Mouse (Mus musculus): ENCODE results near the gene Olfr1135. TPM values are rescaled to one million over a fixed set of nuclear protein-coding genes. Genes with fewer than 3 reads are reported as not detected.

Gene Olfr1135
- not detected in 2 replicates for polyA plus RNA-seq (2016; fragmentation: Nextera tagmentation; extraction: Ambion mirVana)

DNA sequence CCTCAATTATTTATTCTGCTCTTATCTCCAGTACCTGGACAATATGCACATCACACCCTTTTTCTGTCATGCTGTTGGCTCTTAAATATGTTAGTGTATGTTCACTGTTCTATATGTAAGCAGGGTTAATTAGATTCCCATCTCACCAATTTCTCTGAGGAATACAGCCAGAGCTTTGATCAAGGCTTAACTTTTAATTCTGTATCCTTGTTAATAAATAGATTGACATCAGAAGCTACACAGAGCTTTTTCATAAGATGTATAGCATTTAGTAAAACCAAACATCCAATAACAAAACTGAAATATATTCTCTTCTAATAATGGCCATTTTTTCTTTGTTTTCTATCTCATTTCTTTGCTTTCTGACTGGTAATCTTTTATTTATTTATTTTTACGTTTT, at the start of gene Olfr1135:
Gene Olfr1135, minus strand, starts transcription at position 101 of the 400 bp plus-strand sequence.
- ATAC-seq (ENCODE audit: low FRiP score), result no peak
- 24% methylated on average over 1 of the region's 1 CpGs for WGBS

DNA sequence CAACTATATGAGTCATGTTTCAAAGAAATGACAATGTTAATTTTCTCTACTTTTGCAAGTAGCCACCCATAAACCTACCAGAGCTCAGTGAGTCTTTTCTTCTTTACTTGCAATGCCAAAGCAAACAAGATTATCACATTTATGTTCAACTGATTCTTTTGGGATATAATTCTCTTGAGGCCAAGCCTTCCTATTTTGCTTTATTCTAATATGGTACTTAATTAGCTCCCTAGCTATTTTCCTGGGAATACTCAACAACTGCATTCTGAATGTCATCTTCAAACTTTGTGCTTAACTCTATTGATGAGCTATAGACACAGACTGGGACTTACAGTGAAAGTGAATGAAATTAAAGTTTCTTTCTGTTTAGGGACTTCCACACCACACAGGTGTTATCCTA, 39.6 kb upstream of the Olfr1135 start, which contains the start of gene Olfr1137:
Gene Olfr1137, minus strand, starts transcription at position 101 of the 400 bp plus-strand sequence.
- no peak for ATAC-seq (ENCODE audit: low FRiP score)
- H3K4me3 ChIP-seq, result no peak within 1 kb of the TSS

More for the DNA sequence above, at the start of gene Olfr1135:
- Histone ChIP-seq H3K36me3 (no peaks in the 10 kb centered on the region), H3K9me3 (replicated peaks) (no peaks in the 10 kb centered on the region), H3K4me3 (no peak within 1 kb of the TSS), H3K27ac (no peak within 1 kb of the TSS), H3K4me2 (replicated peaks) (no peak within 1 kb of the TSS), H3K27me3 (no peaks in the 10 kb centered on the region), H3K9ac (no peak within 1 kb of the TSS), H3K4me1 (no peaks in the 10 kb centered on the region)

DNA sequence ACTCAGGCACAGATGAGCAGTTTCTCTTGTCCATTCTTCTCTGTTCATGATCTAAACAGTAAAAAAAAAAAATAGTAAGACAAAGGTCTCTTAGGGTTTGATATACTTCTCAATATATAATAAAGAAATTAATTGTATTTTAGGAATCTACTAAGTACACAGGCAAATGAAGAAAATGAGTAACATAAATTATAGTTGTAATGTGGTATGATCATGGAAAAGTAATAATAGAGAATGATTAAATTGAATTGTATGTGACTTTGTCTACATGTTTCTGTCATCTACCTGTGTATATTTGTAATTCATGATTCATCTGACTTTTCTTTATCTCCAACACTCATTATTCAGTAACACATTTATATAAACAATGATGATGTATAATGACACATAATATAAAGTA, 20.4 kb upstream of the Olfr1135 start, which contains the start of gene Olfr1136:
Gene Olfr1136, minus strand, starts transcription at position 101 of the 400 bp plus-strand sequence.
- H3K4me1 ChIP-seq, result no peaks in the 10 kb centered on the region
- H3K36me3 ChIP-seq, result no peaks in the 10 kb centered on the region
- H3K9me3 ChIP-seq (replicated peaks), result no peaks in the 10 kb centered on the region
- no peak for ATAC-seq (ENCODE audit: low FRiP score)
- no peaks in the 10 kb centered on the region for H3K27me3 ChIP-seq
- no peak within 1 kb of the TSS for H3K4me2 ChIP-seq (replicated peaks)
- H3K27ac ChIP-seq, result no peak within 1 kb of the TSS
- no peak within 1 kb of the TSS for H3K9ac ChIP-seq
- no peak within 1 kb of the TSS for H3K4me3 ChIP-seq

More for the DNA sequence above, 39.6 kb upstream of the Olfr1135 start, which contains the start of gene Olfr1137:
- no peaks in the 10 kb centered on the region for H3K9me3 ChIP-seq (replicated peaks)
- no peaks in the 10 kb centered on the region for H3K27me3 ChIP-seq
- H3K27ac ChIP-seq, result no peak within 1 kb of the TSS
- H3K36me3 ChIP-seq, result no peaks in the 10 kb centered on the region
- H3K9ac ChIP-seq, result no peak within 1 kb of the TSS
- no peaks in the 10 kb centered on the region for H3K4me1 ChIP-seq
- H3K4me2 ChIP-seq (replicated peaks), result no peak within 1 kb of the TSS

DNA sequence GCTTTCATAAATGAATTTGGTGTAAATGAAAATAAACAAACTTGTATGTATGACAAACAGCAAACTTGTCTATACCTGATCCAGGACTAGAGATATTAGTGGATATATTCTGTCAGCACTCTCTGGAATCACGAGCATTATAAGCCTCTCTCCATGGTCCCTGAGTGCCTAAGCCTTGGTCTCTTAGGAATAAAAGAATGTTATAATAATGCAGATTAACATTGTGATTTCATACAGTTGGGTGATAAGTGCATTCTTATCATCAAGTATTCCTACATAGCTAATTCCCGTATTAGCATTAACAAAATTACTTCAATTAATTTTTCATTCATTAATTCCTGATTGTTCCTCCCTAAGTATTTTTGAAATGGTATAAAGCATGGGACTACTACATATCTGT, 15.1 kb downstream of the Olfr1135 start, which contains the start of gene Olfr1134:
Gene Olfr1134, minus strand, starts transcription at position 101 of the 400 bp plus-strand sequence.
- WGBS, result 82% methylated on average over 2 of the region's 2 CpGs

DNA sequence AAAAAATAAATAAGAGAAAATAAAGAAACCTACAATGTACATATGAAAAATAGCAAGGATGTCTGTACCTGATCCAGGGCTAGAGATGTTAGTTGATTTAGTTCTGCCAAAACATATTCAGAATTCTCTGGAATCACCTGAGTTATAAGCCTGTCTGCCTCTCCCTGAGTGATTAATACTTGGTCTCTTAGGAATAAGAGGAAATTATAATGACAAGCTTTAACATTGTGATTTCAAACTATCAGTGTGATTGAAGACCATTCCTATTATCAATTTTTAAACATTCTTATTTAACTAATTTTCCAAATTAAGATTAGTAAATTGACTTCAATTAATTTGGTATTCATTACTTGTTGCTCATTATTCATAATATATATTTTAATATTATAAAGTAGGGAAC, 26.2 kb downstream of the Olfr1135 start, which contains the start of gene Olfr1133:
Gene Olfr1133, minus strand, starts transcription at position 101 of the 400 bp plus-strand sequence.
- no peaks in the 10 kb centered on the region for H3K4me1 ChIP-seq
- ATAC-seq (ENCODE audit: low FRiP score), result no peak
- no peak within 1 kb of the TSS for H3K27ac ChIP-seq
- H3K36me3 ChIP-seq, result no peaks in the 10 kb centered on the region
- H3K4me3 ChIP-seq, result no peak within 1 kb of the TSS
- H3K9me3 ChIP-seq (replicated peaks), result no peaks in the 10 kb centered on the region
- no peak within 1 kb of the TSS for H3K4me2 ChIP-seq (replicated peaks)
- no peak within 1 kb of the TSS for H3K9ac ChIP-seq
- no peaks in the 10 kb centered on the region for H3K27me3 ChIP-seq

More for the DNA sequence above, 15.1 kb downstream of the Olfr1135 start, which contains the start of gene Olfr1134:
- H3K9me3 ChIP-seq (replicated peaks), result no peaks in the 10 kb centered on the region
- H3K27me3 ChIP-seq, result no peaks in the 10 kb centered on the region
- no peak within 1 kb of the TSS for H3K27ac ChIP-seq
- no peak within 1 kb of the TSS for H3K4me3 ChIP-seq
- H3K9ac ChIP-seq, result no peak within 1 kb of the TSS
- no peak within 1 kb of the TSS for H3K4me2 ChIP-seq (replicated peaks)
- H3K36me3 ChIP-seq, result no peaks in the 10 kb centered on the region
- no peak for ATAC-seq (ENCODE audit: low FRiP score)
- no peaks in the 10 kb centered on the region for H3K4me1 ChIP-seq

DNA sequence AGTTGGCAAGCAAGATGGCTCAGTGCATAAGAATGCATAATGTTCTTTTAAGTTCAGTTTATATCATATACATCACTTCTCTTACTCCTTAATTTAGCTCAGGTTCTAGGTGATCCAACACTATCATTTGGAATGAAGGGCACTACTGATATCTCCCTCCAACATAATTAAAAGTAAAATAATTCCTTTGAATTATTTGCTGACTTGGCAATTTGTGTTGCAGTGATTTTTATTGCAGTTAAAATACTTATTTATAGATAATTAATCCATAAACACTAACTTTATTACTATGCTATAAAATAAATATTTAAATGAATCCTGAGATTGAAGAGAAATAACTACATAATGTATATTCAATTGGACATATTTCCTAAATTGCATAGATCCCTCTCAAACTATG, 31.0 kb downstream of the Olfr1135 start:
- H3K9me3 ChIP-seq (replicated peaks), result no peaks in the 10 kb centered on the region
- H3K27ac ChIP-seq, result no peak overlapping the region
- H3K4me3 ChIP-seq, result no peak overlapping the region
- no peaks in the 10 kb centered on the region for H3K4me1 ChIP-seq
- H3K9ac ChIP-seq, result no peak overlapping the region
- no peak for ATAC-seq (ENCODE audit: low FRiP score)
- H3K36me3 ChIP-seq, result no peaks in the 10 kb centered on the region
- no peaks in the 10 kb centered on the region for H3K27me3 ChIP-seq
- no peak overlapping the region for H3K4me2 ChIP-seq (replicated peaks)

DNA sequence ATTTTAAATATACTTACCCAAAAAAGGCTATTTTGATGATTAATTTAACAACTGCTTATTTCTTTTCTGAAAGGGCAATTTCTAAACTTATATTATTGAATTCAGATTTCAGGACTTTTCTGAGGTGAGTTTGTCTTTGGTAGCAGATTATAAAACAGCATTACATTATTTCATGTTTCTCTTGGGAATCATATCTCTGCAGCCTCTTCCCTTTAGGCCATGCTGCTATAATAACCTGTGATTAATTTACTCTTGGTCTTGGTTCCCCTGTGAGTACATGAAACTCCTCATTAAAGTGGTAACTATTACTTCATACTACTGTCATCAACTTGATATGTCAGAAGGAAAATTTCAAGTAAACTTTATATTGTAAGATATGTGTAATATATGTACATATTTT, 36.0 kb downstream of the Olfr1135 start, which contains the start of gene Olfr1132:
Gene Olfr1132, minus strand, starts transcription at position 101 of the 400 bp plus-strand sequence.
- H3K4me1 ChIP-seq, result no peaks in the 10 kb centered on the region
- no peak within 1 kb of the TSS for H3K27ac ChIP-seq
- no peak within 1 kb of the TSS for H3K4me3 ChIP-seq
- H3K27me3 ChIP-seq, result no peaks in the 10 kb centered on the region
- ATAC-seq (ENCODE audit: low FRiP score), result no peak
- no peak within 1 kb of the TSS for H3K4me2 ChIP-seq (replicated peaks)
- no peaks in the 10 kb centered on the region for H3K9me3 ChIP-seq (replicated peaks)
- no peak within 1 kb of the TSS for H3K9ac ChIP-seq
- H3K36me3 ChIP-seq, result no peaks in the 10 kb centered on the region

DNA sequence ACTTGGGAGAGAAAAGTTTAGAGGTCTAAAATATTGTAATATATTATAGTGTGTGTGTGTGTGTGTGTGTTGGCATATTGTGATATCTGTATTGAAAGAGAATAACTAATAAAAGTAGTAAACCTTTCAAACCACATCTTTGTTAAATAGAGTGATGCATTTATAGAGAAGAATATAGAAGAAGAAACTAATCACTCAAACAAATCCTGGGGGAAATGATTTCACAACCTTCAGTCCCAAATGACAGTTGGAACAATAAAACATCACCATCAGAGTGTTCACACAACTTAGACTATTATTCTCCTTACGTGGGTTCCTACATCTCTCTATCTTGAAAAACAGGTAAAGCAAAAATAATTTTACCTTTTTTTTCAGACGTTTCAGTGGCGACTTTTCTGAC, 46.7 kb downstream of the Olfr1135 start, which contains the start of gene Olfr1131:
Gene Olfr1131, plus strand, starts transcription at position 301 of the 400 bp plus-strand sequence.
- no peaks in the 10 kb centered on the region for H3K4me1 ChIP-seq
- no peaks in the 10 kb centered on the region for H3K36me3 ChIP-seq
- no peak within 1 kb of the TSS for H3K9ac ChIP-seq
- no peak for ATAC-seq (ENCODE audit: low FRiP score)
- no peak within 1 kb of the TSS for H3K4me2 ChIP-seq (replicated peaks)
- 69% methylated on average over 3 of the region's 3 CpGs for WGBS
- H3K27ac ChIP-seq, result no peak within 1 kb of the TSS
- no peak within 1 kb of the TSS for H3K4me3 ChIP-seq
- no peaks in the 10 kb centered on the region for H3K27me3 ChIP-seq
- no peaks in the 10 kb centered on the region for H3K9me3 ChIP-seq (replicated peaks)

Other genes with a start within 250 kb of the Olfr1135 start
- gene Olfr1124, start 243.4 kb downstream of the Olfr1135 start, polyA plus RNA-seq (2016; fragmentation: Nextera tagmentation; extraction: Ambion mirVana), result 0.12 TPM in 1 of 2 replicates, not detected in the other
- gene Olfr1126, start 219.7 kb downstream of the Olfr1135 start, polyA plus RNA-seq (2016; fragmentation: Nextera tagmentation; extraction: Ambion mirVana), result not detected in 2 replicates
- not detected in 2 replicates for gene Pramel7, start 176.6 kb downstream of the Olfr1135 start, polyA plus RNA-seq (2016; fragmentation: Nextera tagmentation; extraction: Ambion mirVana)
- gene Pramel6, start 167.1 kb downstream of the Olfr1135 start, polyA plus RNA-seq (2016; fragmentation: Nextera tagmentation; extraction: Ambion mirVana), result not detected in 2 replicates
- gene Olfr153, start 141.9 kb downstream of the Olfr1135 start, polyA plus RNA-seq (2016; fragmentation: Nextera tagmentation; extraction: Ambion mirVana), result not detected in 2 replicates
- gene Olfr1128, start 128.1 kb downstream of the Olfr1135 start, polyA plus RNA-seq (2016; fragmentation: Nextera tagmentation; extraction: Ambion mirVana), result not detected in 2 replicates
- gene Olfr1129, start 99.8 kb downstream of the Olfr1135 start, polyA plus RNA-seq (2016; fragmentation: Nextera tagmentation; extraction: Ambion mirVana), result not detected in 2 replicates
- not detected in 2 replicates for gene Olfr1130, start 67.5 kb downstream of the Olfr1135 start, polyA plus RNA-seq (2016; fragmentation: Nextera tagmentation; extraction: Ambion mirVana)
- gene Olfr1131, start 46.6 kb downstream of the Olfr1135 start, polyA plus RNA-seq (2016; fragmentation: Nextera tagmentation; extraction: Ambion mirVana), result not detected in 2 replicates
- gene Olfr1132, start 36.1 kb downstream of the Olfr1135 start, polyA plus RNA-seq (2016; fragmentation: Nextera tagmentation; extraction: Ambion mirVana), result not detected in 2 replicates
- gene Olfr1133, start 26.3 kb downstream of the Olfr1135 start, polyA plus RNA-seq (2016; fragmentation: Nextera tagmentation; extraction: Ambion mirVana), result not detected in 2 replicates
- not detected in 2 replicates for gene Olfr1134, start 15.2 kb downstream of the Olfr1135 start, polyA plus RNA-seq (2016; fragmentation: Nextera tagmentation; extraction: Ambion mirVana)
- not detected in 2 replicates for gene Olfr1136, start 20.3 kb upstream of the Olfr1135 start, polyA plus RNA-seq (2016; fragmentation: Nextera tagmentation; extraction: Ambion mirVana)
- not detected in 2 replicates for gene Olfr1137, start 39.5 kb upstream of the Olfr1135 start, polyA plus RNA-seq (2016; fragmentation: Nextera tagmentation; extraction: Ambion mirVana)
- gene Olfr1138, start 66.3 kb upstream of the Olfr1135 start, polyA plus RNA-seq (2016; fragmentation: Nextera tagmentation; extraction: Ambion mirVana), result not detected in 2 replicates
- not detected in 2 replicates for gene Olfr1140, start 70.1 kb upstream of the Olfr1135 start, polyA plus RNA-seq (2016; fragmentation: Nextera tagmentation; extraction: Ambion mirVana)
- not detected in 2 replicates for gene Olfr1141, start 80.3 kb upstream of the Olfr1135 start, polyA plus RNA-seq (2016; fragmentation: Nextera tagmentation; extraction: Ambion mirVana)
- not detected in 2 replicates for gene Olfr152, start 105.8 kb upstream of the Olfr1135 start, polyA plus RNA-seq (2016; fragmentation: Nextera tagmentation; extraction: Ambion mirVana)
- not detected in 2 replicates for gene Olfr1143, start 126.9 kb upstream of the Olfr1135 start, polyA plus RNA-seq (2016; fragmentation: Nextera tagmentation; extraction: Ambion mirVana)
- not detected in 2 replicates for gene Olfr1145, start 136.2 kb upstream of the Olfr1135 start, polyA plus RNA-seq (2016; fragmentation: Nextera tagmentation; extraction: Ambion mirVana)
- gene Olfr1148, start 156.9 kb upstream of the Olfr1135 start, polyA plus RNA-seq (2016; fragmentation: Nextera tagmentation; extraction: Ambion mirVana), result not detected in 2 replicates
- gene Olfr1150-ps1, start 170.3 kb upstream of the Olfr1135 start, polyA plus RNA-seq (2016; fragmentation: Nextera tagmentation; extraction: Ambion mirVana), result not detected in 2 replicates
- not detected in 2 replicates for gene Olfr1151, start 182.2 kb upstream of the Olfr1135 start, polyA plus RNA-seq (2016; fragmentation: Nextera tagmentation; extraction: Ambion mirVana)
- gene Olfr1152, start 192.8 kb upstream of the Olfr1135 start, polyA plus RNA-seq (2016; fragmentation: Nextera tagmentation; extraction: Ambion mirVana), result not detected in 2 replicates
- not detected in 2 replicates for gene Olfr1153, start 221.3 kb upstream of the Olfr1135 start, polyA plus RNA-seq (2016; fragmentation: Nextera tagmentation; extraction: Ambion mirVana)
- not detected in 2 replicates for gene Olfr1154, start 231.5 kb upstream of the Olfr1135 start, polyA plus RNA-seq (2016; fragmentation: Nextera tagmentation; extraction: Ambion mirVana)